Mouse (Mus musculus): ENCODE data around the gene Olfr323. TPM values are rescaled to one million over a fixed set of nuclear protein-coding genes. Genes with fewer than 3 reads are reported as not detected.

Gene Olfr323
- polyA plus RNA-seq, 1 experiment: not detected

- Histone ChIP-seq H3K4me3 (replicated peaks; ENCODE audit: control insufficient read depth, low read depth, low read length) (no peak overlapping the region), H3K27ac (ENCODE audit: control insufficient read depth, insufficient read depth, low read depth, low read length, poor library complexity) (no peak overlapping the region), H3K4me1 (ENCODE audit: control insufficient read depth, insufficient read depth, low read length) (no peaks in the 10 kb centered on the region; the same call in 1 of the 2 replicates)
- TF ChIP-seq POLR2A (IDR thresholded peaks at IDR 0.05; ENCODE audit: borderline replicate concordance, control insufficient read depth, low read depth, low read length) (no peak), CTCF (IDR thresholded peaks at IDR 0.05; ENCODE audit: control insufficient read depth, insufficient read depth, low read length) (no peak)
- WGBS: 79% methylated on average over 13 of the region's 13 CpGs
Observed at GRCm38 (mm10) chr11:58597837-58598236, 32.5 kb downstream of the Olfr323 start.

GRCm38 (mm10) chr11:58594814-58595213 lies 35.5 kb downstream of the Olfr323 start, which contains the start of gene Olfr324:
Gene Olfr324 (plus strand): TSS chr11:58595114.
- Histone ChIP-seq H3K27ac (ENCODE audit: control insufficient read depth, insufficient read depth, low read depth, low read length, poor library complexity) (no peak within 1 kb of the TSS), H3K4me1 (ENCODE audit: control insufficient read depth, insufficient read depth, low read length) (no peaks in the 10 kb centered on the region; the same call in 1 of the 2 replicates), H3K4me3 (replicated peaks; ENCODE audit: control insufficient read depth, low read depth, low read length) (no peak within 1 kb of the TSS)
- 76% methylated on average over 6 of the region's 6 CpGs for WGBS
- no peak for TF ChIP-seq POLR2A (IDR thresholded peaks at IDR 0.05; ENCODE audit: borderline replicate concordance, control insufficient read depth, low read depth, low read length)
- TF ChIP-seq CTCF (IDR thresholded peaks at IDR 0.05; ENCODE audit: control insufficient read depth, insufficient read depth, low read length): no peak

DNA sequence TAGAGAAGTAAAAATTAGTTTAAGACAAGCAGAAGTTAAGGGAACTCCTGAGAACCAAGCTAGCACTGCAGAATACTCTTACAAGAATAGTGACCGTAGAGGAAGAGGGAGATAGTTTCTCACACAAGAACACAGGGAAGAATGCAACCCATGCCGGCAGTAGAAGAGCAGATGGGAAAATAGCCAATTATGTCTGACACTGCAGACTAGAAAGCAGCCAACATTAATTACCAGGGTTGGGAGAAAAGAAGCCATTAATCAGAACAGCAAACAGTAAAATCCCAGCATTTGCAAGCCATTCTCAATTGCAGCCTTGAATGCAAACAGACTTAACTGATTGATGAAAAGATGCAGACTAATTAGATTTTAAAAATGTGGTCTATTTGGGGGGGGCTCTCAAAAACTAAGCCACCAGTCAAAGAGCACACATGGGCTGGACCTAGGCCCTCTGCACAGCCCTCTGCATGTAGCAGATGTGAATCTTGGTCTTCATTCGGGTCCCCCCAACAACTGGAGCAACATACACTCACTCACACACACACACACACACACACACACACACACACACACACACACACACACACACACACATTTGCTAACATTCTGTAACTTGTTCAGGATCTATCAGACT lies 41.6 kb downstream of the Olfr323 start:
- Histone ChIP-seq H3K4me3 (replicated peaks; ENCODE audit: control insufficient read depth, low read depth, low read length) (no peak overlapping the region), H3K4me1 (ENCODE audit: control insufficient read depth, insufficient read depth, low read length) (no peaks in the 10 kb centered on the region; the same call in 1 of the 2 replicates), H3K27ac (ENCODE audit: control insufficient read depth, insufficient read depth, low read depth, low read length, poor library complexity) (no peak overlapping the region)
- WGBS: 79% methylated on average over 3 of the region's 3 CpGs
- no peak for TF ChIP-seq CTCF (IDR thresholded peaks at IDR 0.05; ENCODE audit: control insufficient read depth, insufficient read depth, low read length)
- no peak for TF ChIP-seq POLR2A (IDR thresholded peaks at IDR 0.05; ENCODE audit: borderline replicate concordance, control insufficient read depth, low read depth, low read length)

DNA sequence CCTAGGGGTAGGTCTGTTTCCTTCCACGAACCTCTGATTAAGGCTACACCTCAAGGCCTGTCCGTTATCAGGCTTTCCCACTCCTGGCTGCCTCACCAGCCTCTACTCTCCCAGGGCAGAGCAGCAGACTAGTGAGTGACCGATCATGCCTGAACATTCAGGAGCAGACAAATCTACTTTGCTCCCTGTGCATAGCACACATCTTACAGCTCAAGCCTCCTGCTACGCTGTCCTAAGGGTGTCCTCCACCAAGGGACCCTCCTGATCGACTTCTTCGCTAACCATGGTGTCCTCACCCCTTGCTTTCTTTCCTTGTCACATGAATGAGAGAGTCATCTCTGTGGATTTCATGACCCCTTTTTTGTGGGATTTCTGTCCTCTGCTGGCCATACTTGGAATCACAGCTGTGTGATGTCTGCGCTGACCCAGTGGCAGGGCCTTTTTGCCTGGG lies 42.4 kb downstream of the Olfr323 start:
- peak overlapping the region; percentile 88 for H3K27ac ChIP-seq (ENCODE audit: control insufficient read depth, insufficient read depth, low read depth, low read length, poor library complexity)
- TF ChIP-seq CTCF (IDR thresholded peaks at IDR 0.05; ENCODE audit: control insufficient read depth, insufficient read depth, low read length) (0 out of 2 replicates have a peak, but pooled peaks have one; percentile 26), POLR2A (IDR thresholded peaks at IDR 0.05; ENCODE audit: borderline replicate concordance, control insufficient read depth, low read depth, low read length) (no peak)
- 56% methylated on average over 7 of the region's 7 CpGs for WGBS
- no peaks in the 10 kb centered on the region; the same call in 1 of the 2 replicates for H3K4me1 ChIP-seq (ENCODE audit: control insufficient read depth, insufficient read depth, low read length)
- H3K4me3 ChIP-seq (replicated peaks; ENCODE audit: control insufficient read depth, low read depth, low read length): no peak overlapping the region

DNA sequence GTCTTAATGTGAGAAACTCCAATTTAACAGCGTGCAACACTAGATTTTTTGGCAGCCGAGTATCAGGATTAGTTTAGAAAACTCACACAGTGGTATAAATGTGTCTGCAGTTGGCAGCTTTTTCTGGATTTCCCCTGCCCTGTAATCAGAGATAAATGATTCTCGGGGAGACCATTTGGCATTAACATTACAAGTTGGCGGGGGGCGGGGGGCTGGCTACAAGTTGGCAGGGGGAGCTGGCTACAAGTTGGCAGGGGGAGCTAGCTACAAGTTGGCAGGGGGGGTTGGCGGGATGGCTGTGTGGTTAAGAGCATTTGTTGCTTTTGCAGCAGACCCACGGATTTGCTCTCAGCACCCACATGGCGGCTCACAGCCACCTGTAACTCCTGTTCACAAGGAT lies 51.7 kb downstream of the Olfr323 start:
- no peak for TF ChIP-seq POLR2A (IDR thresholded peaks at IDR 0.05; ENCODE audit: borderline replicate concordance, control insufficient read depth, low read depth, low read length)
- TF ChIP-seq CTCF (IDR thresholded peaks at IDR 0.05; ENCODE audit: control insufficient read depth, insufficient read depth, low read length): no peak
- WGBS: 73% methylated on average over 8 of the region's 8 CpGs
- H3K27ac ChIP-seq (ENCODE audit: control insufficient read depth, insufficient read depth, low read depth, low read length, poor library complexity): no peak overlapping the region
- no peak overlapping the region for H3K4me3 ChIP-seq (replicated peaks; ENCODE audit: control insufficient read depth, low read depth, low read length)
- H3K4me1 ChIP-seq (ENCODE audit: control insufficient read depth, insufficient read depth, low read length): no peaks in the 10 kb centered on the region

DNA sequence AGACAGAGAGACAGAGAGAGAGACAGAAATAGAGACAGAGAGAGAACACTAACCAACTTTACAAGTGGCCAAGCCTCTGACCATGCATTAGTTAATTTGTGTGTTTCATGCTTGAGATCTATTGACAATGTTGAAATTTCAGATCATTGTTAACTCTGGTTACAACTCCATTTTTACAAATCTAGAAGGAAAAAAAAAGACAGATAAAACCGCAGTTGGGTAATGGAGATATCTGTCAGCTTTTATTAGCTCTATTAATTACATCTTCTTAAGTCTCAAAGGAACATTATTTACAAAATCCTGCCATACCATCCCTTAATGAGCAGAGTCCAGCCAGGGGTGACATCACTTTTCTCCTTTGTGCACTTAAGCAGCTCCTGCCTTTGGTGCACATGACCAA lies 52.9 kb downstream of the Olfr323 start, which contains the start of gene Olfr325:
Olfr325 (plus strand) TSS at position 301 of the 400 bp plus-strand sequence.
- Histone ChIP-seq H3K4me1 (ENCODE audit: control insufficient read depth, insufficient read depth, low read length) (no peaks in the 10 kb centered on the region), H3K4me3 (replicated peaks; ENCODE audit: control insufficient read depth, low read depth, low read length) (no peak within 1 kb of the TSS), H3K27ac (ENCODE audit: control insufficient read depth, insufficient read depth, low read depth, low read length, poor library complexity) (no peak within 1 kb of the TSS)
- TF ChIP-seq CTCF (IDR thresholded peaks at IDR 0.05; ENCODE audit: control insufficient read depth, insufficient read depth, low read length): no peak
- no peak for TF ChIP-seq POLR2A (IDR thresholded peaks at IDR 0.05; ENCODE audit: borderline replicate concordance, control insufficient read depth, low read depth, low read length)
- 72% methylated on average over 1 of the region's 1 CpGs for WGBS

Other genes starting within 250 kb of the Olfr323 start
- not detected in 2 replicates for gene 1810065E05Rik, start 209.4 kb downstream of the Olfr323 start, polyA plus RNA-seq (2011; ENCODE audit: insufficient read depth, insufficient read length, low replicate concordance, missing spikeins)
- not detected in 2 replicates for gene Gm12253, start 197.9 kb downstream of the Olfr323 start, polyA plus RNA-seq (2011; ENCODE audit: insufficient read depth, insufficient read length, low replicate concordance, missing spikeins)
- gene Lypd9, start 177.6 kb downstream of the Olfr323 start, polyA plus RNA-seq (2011; ENCODE audit: insufficient read depth, insufficient read length, low replicate concordance, missing spikeins): not detected in 2 replicates
- not detected in 2 replicates for gene Olfr30, start 168.2 kb downstream of the Olfr323 start, polyA plus RNA-seq (2011; ENCODE audit: insufficient read depth, insufficient read length, low replicate concordance, missing spikeins)
- not detected in 2 replicates for gene Olfr332, start 137.9 kb downstream of the Olfr323 start, polyA plus RNA-seq (2011; ENCODE audit: insufficient read depth, insufficient read length, low replicate concordance, missing spikeins)
- gene Olfr331, start 127.9 kb downstream of the Olfr323 start, polyA plus RNA-seq (2011; ENCODE audit: insufficient read depth, insufficient read length, low replicate concordance, missing spikeins): not detected in 2 replicates
- gene Olfr330, start 95.7 kb downstream of the Olfr323 start, polyA plus RNA-seq (2011; ENCODE audit: insufficient read depth, insufficient read length, low replicate concordance, missing spikeins): not detected in 2 replicates
- gene Olfr329-ps, start 84.1 kb downstream of the Olfr323 start, polyA plus RNA-seq (2011; ENCODE audit: insufficient read depth, insufficient read length, low replicate concordance, missing spikeins): not detected in 2 replicates
- gene Olfr328, start 74.9 kb downstream of the Olfr323 start, polyA plus RNA-seq (2011; ENCODE audit: insufficient read depth, insufficient read length, low replicate concordance, missing spikeins): not detected in 2 replicates
- not detected in 2 replicates for gene Olfr224, start 59.9 kb downstream of the Olfr323 start, polyA plus RNA-seq (2011; ENCODE audit: insufficient read depth, insufficient read length, low replicate concordance, missing spikeins)
- gene Olfr325, start 52.8 kb downstream of the Olfr323 start, polyA plus RNA-seq (2011; ENCODE audit: insufficient read depth, insufficient read length, low replicate concordance, missing spikeins): not detected in 2 replicates
- not detected in 2 replicates for gene Olfr324, start 35.4 kb downstream of the Olfr323 start, polyA plus RNA-seq (2011; ENCODE audit: insufficient read depth, insufficient read length, low replicate concordance, missing spikeins)
- gene 2210407C18Rik, start 14.4 kb downstream of the Olfr323 start, polyA plus RNA-seq (2011; ENCODE audit: insufficient read depth, insufficient read length, low replicate concordance, missing spikeins): not detected in 2 replicates
- 24.8 and 27.5 TPM in 2 replicates for gene Trim58, start 10.0 kb upstream of the Olfr323 start, polyA plus RNA-seq (2011; ENCODE audit: insufficient read depth, insufficient read length, low replicate concordance, missing spikeins)
- gene Olfr322, start 28.3 kb upstream of the Olfr323 start, polyA plus RNA-seq (2011; ENCODE audit: insufficient read depth, insufficient read length, low replicate concordance, missing spikeins): 0.77 TPM in 1 of 2 replicates, not detected in the other
- gene Olfr320, start 50.6 kb upstream of the Olfr323 start, polyA plus RNA-seq (2011; ENCODE audit: insufficient read depth, insufficient read length, low replicate concordance, missing spikeins): not detected in 2 replicates
- gene Olfr319, start 68.7 kb upstream of the Olfr323 start, polyA plus RNA-seq (2011; ENCODE audit: insufficient read depth, insufficient read length, low replicate concordance, missing spikeins): not detected in 2 replicates
- gene Olfr318, start 93.5 kb upstream of the Olfr323 start, polyA plus RNA-seq (2011; ENCODE audit: insufficient read depth, insufficient read length, low replicate concordance, missing spikeins): not detected in 2 replicates
- not detected in 2 replicates for gene Olfr317, start 108.7 kb upstream of the Olfr323 start, polyA plus RNA-seq (2011; ENCODE audit: insufficient read depth, insufficient read length, low replicate concordance, missing spikeins)
- not detected in 2 replicates for gene Olfr316, start 122.2 kb upstream of the Olfr323 start, polyA plus RNA-seq (2011; ENCODE audit: insufficient read depth, insufficient read length, low replicate concordance, missing spikeins)
- not detected in 2 replicates for gene Olfr315, start 142.7 kb upstream of the Olfr323 start, polyA plus RNA-seq (2011; ENCODE audit: insufficient read depth, insufficient read length, low replicate concordance, missing spikeins)
- gene Olfr314, start 152.5 kb upstream of the Olfr323 start, polyA plus RNA-seq (2011; ENCODE audit: insufficient read depth, insufficient read length, low replicate concordance, missing spikeins): not detected in 2 replicates
- gene Fam183b, start 171.5 kb upstream of the Olfr323 start, polyA plus RNA-seq (2011; ENCODE audit: insufficient read depth, insufficient read length, low replicate concordance, missing spikeins): not detected in 2 replicates
- gene Olfr313, start 184.5 kb upstream of the Olfr323 start, polyA plus RNA-seq (2011; ENCODE audit: insufficient read depth, insufficient read length, low replicate concordance, missing spikeins): not detected in 2 replicates
- gene Olfr312, start 198.7 kb upstream of the Olfr323 start, polyA plus RNA-seq (2011; ENCODE audit: insufficient read depth, insufficient read length, low replicate concordance, missing spikeins): not detected in 2 replicates
- not detected in 2 replicates for gene Olfr311, start 208.8 kb upstream of the Olfr323 start, polyA plus RNA-seq (2011; ENCODE audit: insufficient read depth, insufficient read length, low replicate concordance, missing spikeins)
- gene Gm12258, start 216.7 kb upstream of the Olfr323 start, polyA plus RNA-seq (2011; ENCODE audit: insufficient read depth, insufficient read length, low replicate concordance, missing spikeins): 1.4 and 1.6 TPM in 2 replicates
- 1.3 and 5.5 TPM in 2 replicates for gene 2810021J22Rik, start 236.7 kb upstream of the Olfr323 start, polyA plus RNA-seq (2011; ENCODE audit: insufficient read depth, insufficient read length, low replicate concordance, missing spikeins)

All from bone marrow, adult 2 months (tissue).